Mouse (Mus musculus) G1E (cell line): ENCODE data around the gene Gli1. TPM values are rescaled to one million over a fixed set of nuclear protein-coding genes. Genes with fewer than 3 reads are reported as not detected.

Experiments
- ATAC-seq: 2 replicates; pipeline ENCODE4 v1.8.0; 2016; ENCODE audit warnings: mild to moderate bottlenecking; ENCODE audit not compliant: insufficient number of reproducible peaks, poor library complexity, low FRiP score, severe bottlenecking; ENCODE audit errors: extremely low read depth
- DNase-seq: peaks from one replicate; pipeline ENCODE4 v3.0.0; 2012; ENCODE audit warnings: low spot score
- H3K27me3 ChIP-seq: 2 replicates; pipeline ENCODE4 v1.6.1; 2012; ENCODE audit warnings: mild to moderate bottlenecking, low read length, inconsistent platforms; ENCODE audit not compliant: insufficient read depth
- H3K36me3 ChIP-seq: replicated peaks from 2 replicates; pipeline ENCODE3; 2012; ENCODE audit warnings: mild to moderate bottlenecking, inconsistent platforms
- H3K4me1 ChIP-seq: 2 replicates; pipeline ENCODE4 v1.6.1; 2012; ENCODE audit warnings: low read depth, low read length, inconsistent platforms, mixed read lengths; ENCODE audit not compliant: insufficient read depth
- H3K4me3 ChIP-seq: 2 replicates; pipeline ENCODE4 v1.5.1; 2012; ENCODE audit warnings: low read depth, mild to moderate bottlenecking, inconsistent platforms, low read length, moderate library complexity, mixed read lengths
- H3K9me3 ChIP-seq: replicated peaks from 2 replicates; pipeline ENCODE4 v1.6.1; 2012; ENCODE audit warnings: inconsistent platforms
- CTCF ChIP-seq: IDR thresholded peaks from 2 replicates; pipeline ENCODE4 v1.5.1; 2012; ENCODE audit warnings: low read depth, low read length, inconsistent platforms, mixed read lengths
- GATA1 ChIP-seq: IDR thresholded peaks from 2 replicates; pipeline ENCODE4 v1.6.1; 2012; ENCODE audit warnings: borderline replicate concordance, low read length, inconsistent platforms, mixed read lengths
- GATA2 ChIP-seq: IDR thresholded peaks from 2 replicates; pipeline ENCODE4 v1.6.1; 2012; ENCODE audit warnings: low read depth, low read length, inconsistent platforms, borderline replicate concordance
- POLR2AphosphoS5 ChIP-seq: IDR thresholded peaks from 2 replicates; pipeline ENCODE4 v1.6.1; 2012; ENCODE audit warnings: low read depth, low read length, inconsistent platforms; ENCODE audit not compliant: insufficient replicate concordance
- TAL1 ChIP-seq: conservative IDR thresholded peaks from 2 replicates; pipeline ENCODE4 v1.6.1; 2012; ENCODE audit warnings: low read depth, low read length, inconsistent platforms, mixed read lengths
- polyA plus RNA-seq: library from polyadenylated mRNA; stranded (reverse); fragments of >175 nt; gene quantifications from 2 replicates; pipeline ENCODE4 v1.2.3, GENCODE M21; 2012
- total RNA-seq, 2 experiments: library from RNA; stranded (forward) in 1 of 2; stranded (reverse) in 1 of 2; fragments of 200-1000 nt in 1 of 2; fragments of >200 nt in 1 of 2; fragmentation: Nextera tagmentation in 1 of 2; gene quantifications; 2 replicates each; pipeline ENCODE4 v1.2.3; 2014 to 2017

The Gli1 gene
- total and polyA plus RNA-seq, 3 experiments = 0.11 to 0.23 (median 0.18) TPM

GRCm38 (mm10) chr10:127281316-127281715 lies 60.5 kb downstream of the Gli1 start:
- Histone ChIP-seq H3K36me3 (peaks cover 100% of the 10 kb centered on the region), H3K4me3 (no peak overlapping the region), H3K4me1 (peaks cover 46% of the 10 kb centered on the region), H3K9me3 (peaks cover 2% of the 10 kb centered on the region; the same call in 1 of the 2 replicates), H3K27me3 (no peaks in the 10 kb centered on the region)
- no peak for DNase-seq
- no peak for ATAC-seq
- no peak for TF ChIP-seq GATA2
- no peak for TF ChIP-seq GATA1
- no peak for TF ChIP-seq CTCF
- TF ChIP-seq TAL1 = no peak
- TF ChIP-seq POLR2AphosphoS5 = no peak; the same call in 1 of the 2 replicates

Other genes starting within 250 kb of the Gli1 start
- gene Os9, start 220.8 kb downstream of the Gli1 start, total RNA-seq (2014; fragmentation: Nextera tagmentation) = 47.9 and 55.4 TPM in 2 replicates
- 95.7 and 99.7 TPM in 2 replicates for gene Os9, start 220.8 kb downstream of the Gli1 start, total RNA-seq (2017)
- 110 and 126 TPM in 2 replicates for gene Os9, start 220.8 kb downstream of the Gli1 start, polyA plus RNA-seq
- 173 and 188 TPM in 2 replicates for gene B4galnt1, start 176.7 kb downstream of the Gli1 start, total RNA-seq (2014; fragmentation: Nextera tagmentation)
- gene B4galnt1, start 176.7 kb downstream of the Gli1 start, total RNA-seq (2017) = 65.0 and 66.7 TPM in 2 replicates
- gene B4galnt1, start 176.7 kb downstream of the Gli1 start, polyA plus RNA-seq = 292 and 318 TPM in 2 replicates
- gene Slc26a10, start 161.3 kb downstream of the Gli1 start, total RNA-seq (2014; fragmentation: Nextera tagmentation) = 8.4 and 10.1 TPM in 2 replicates
- gene Slc26a10, start 161.3 kb downstream of the Gli1 start, total RNA-seq (2017) = 0.58 and 0.98 TPM in 2 replicates
- gene Slc26a10, start 161.3 kb downstream of the Gli1 start, polyA plus RNA-seq = 0.68 and 0.94 TPM in 2 replicates
- 49.0 and 70.1 TPM in 2 replicates for gene Arhgef25, start 151.9 kb downstream of the Gli1 start, total RNA-seq (2014; fragmentation: Nextera tagmentation)
- 43.0 and 51.4 TPM in 2 replicates for gene Arhgef25, start 151.9 kb downstream of the Gli1 start, total RNA-seq (2017)
- 98.4 and 120 TPM in 2 replicates for gene Arhgef25, start 151.9 kb downstream of the Gli1 start, polyA plus RNA-seq
- gene Dtx3, start 146.2 kb downstream of the Gli1 start, total RNA-seq (2014; fragmentation: Nextera tagmentation) = 318 and 360 TPM in 2 replicates
- 95.8 and 125 TPM in 2 replicates for gene Dtx3, start 146.2 kb downstream of the Gli1 start, total RNA-seq (2017)
- gene Dtx3, start 146.2 kb downstream of the Gli1 start, polyA plus RNA-seq = 213 and 260 TPM in 2 replicates
- gene Pip4k2c, start 130.4 kb downstream of the Gli1 start, total RNA-seq (2014; fragmentation: Nextera tagmentation) = 136 and 141 TPM in 2 replicates
- gene Pip4k2c, start 130.4 kb downstream of the Gli1 start, total RNA-seq (2017) = 126 and 133 TPM in 2 replicates
- 130 and 151 TPM in 2 replicates for gene Pip4k2c, start 130.4 kb downstream of the Gli1 start, polyA plus RNA-seq
- gene Kif5a, start 78.6 kb downstream of the Gli1 start, total RNA-seq (2014; fragmentation: Nextera tagmentation) = 0.10 TPM in 1 of 2 replicates, not detected in the other
- 0.11 and 0.17 TPM in 2 replicates for gene Kif5a, start 78.6 kb downstream of the Gli1 start, total RNA-seq (2017)
- 0.04 and 0.22 TPM in 2 replicates for gene Kif5a, start 78.6 kb downstream of the Gli1 start, polyA plus RNA-seq
- gene Dctn2, start 75.6 kb downstream of the Gli1 start, total RNA-seq (2014; fragmentation: Nextera tagmentation) = 135 TPM in 2 replicates
- 139 and 154 TPM in 2 replicates for gene Dctn2, start 75.6 kb downstream of the Gli1 start, total RNA-seq (2017)
- gene Dctn2, start 75.6 kb downstream of the Gli1 start, polyA plus RNA-seq = 161 and 175 TPM in 2 replicates
- gene Mbd6, start 53.0 kb downstream of the Gli1 start, total RNA-seq (2014; fragmentation: Nextera tagmentation) = 107 and 121 TPM in 2 replicates
- 4.1 and 6.6 TPM in 2 replicates for gene Mbd6, start 53.0 kb downstream of the Gli1 start, total RNA-seq (2017)
- 239 and 302 TPM in 2 replicates for gene Mbd6, start 53.0 kb downstream of the Gli1 start, polyA plus RNA-seq
- 97.3 and 102 TPM in 2 replicates for gene Mars, start 30.2 kb downstream of the Gli1 start, total RNA-seq (2014; fragmentation: Nextera tagmentation)
- 109 and 144 TPM in 2 replicates for gene Mars, start 30.2 kb downstream of the Gli1 start, total RNA-seq (2017)
- 104 and 108 TPM in 2 replicates for gene Mars, start 30.2 kb downstream of the Gli1 start, polyA plus RNA-seq
- gene Arhgap9, start 20.0 kb downstream of the Gli1 start, total RNA-seq (2014; fragmentation: Nextera tagmentation) = 43.3 and 43.7 TPM in 2 replicates
- 89.2 and 100 TPM in 2 replicates for gene Arhgap9, start 20.0 kb downstream of the Gli1 start, total RNA-seq (2017)
- 54.8 and 59.5 TPM in 2 replicates for gene Arhgap9, start 20.0 kb downstream of the Gli1 start, polyA plus RNA-seq
- not detected in 2 replicates for gene Inhbe, start 12.4 kb upstream of the Gli1 start, total RNA-seq (2014; fragmentation: Nextera tagmentation)
- 0.06 and 0.11 TPM in 2 replicates for gene Inhbe, start 12.4 kb upstream of the Gli1 start, total RNA-seq (2017)
- gene Inhbe, start 12.4 kb upstream of the Gli1 start, polyA plus RNA-seq = 0.01 TPM in 2 replicates
- not detected in 2 replicates for gene Inhbc, start 28.5 kb upstream of the Gli1 start, total RNA-seq (2014; fragmentation: Nextera tagmentation)
- gene Inhbc, start 28.5 kb upstream of the Gli1 start, total RNA-seq (2017) = 0.05 TPM in 1 of 2 replicates, not detected in the other
- gene Inhbc, start 28.5 kb upstream of the Gli1 start, polyA plus RNA-seq = not detected in 2 replicates
- gene R3hdm2, start 38.4 kb upstream of the Gli1 start, total RNA-seq (2014; fragmentation: Nextera tagmentation) = 95.6 and 123 TPM in 2 replicates
- 14.8 and 15.6 TPM in 2 replicates for gene R3hdm2, start 38.4 kb upstream of the Gli1 start, total RNA-seq (2017)
- gene R3hdm2, start 38.4 kb upstream of the Gli1 start, polyA plus RNA-seq = 97.4 and 119 TPM in 2 replicates
- 1.2 TPM in 1 of 2 replicates, not detected in the other for gene Stac3, start 159.7 kb upstream of the Gli1 start, total RNA-seq (2014; fragmentation: Nextera tagmentation)
- gene Stac3, start 159.7 kb upstream of the Gli1 start, total RNA-seq (2017) = 0.60 and 0.93 TPM in 2 replicates
- gene Stac3, start 159.7 kb upstream of the Gli1 start, polyA plus RNA-seq = 0.07 and 0.17 TPM in 2 replicates
- gene Ndufa4l2, start 173.0 kb upstream of the Gli1 start, total RNA-seq (2014; fragmentation: Nextera tagmentation) = 976 and 1,076 TPM in 2 replicates
- 238 and 262 TPM in 2 replicates for gene Ndufa4l2, start 173.0 kb upstream of the Gli1 start, total RNA-seq (2017)
- gene Ndufa4l2, start 173.0 kb upstream of the Gli1 start, polyA plus RNA-seq = 1,245 and 1,719 TPM in 2 replicates
- gene Shmt2, start 180.5 kb upstream of the Gli1 start, total RNA-seq (2014; fragmentation: Nextera tagmentation) = 338 and 343 TPM in 2 replicates
- 238 and 271 TPM in 2 replicates for gene Shmt2, start 180.5 kb upstream of the Gli1 start, total RNA-seq (2017)
- gene Shmt2, start 180.5 kb upstream of the Gli1 start, polyA plus RNA-seq = 622 and 702 TPM in 2 replicates
- gene Nxph4, start 192.6 kb upstream of the Gli1 start, total RNA-seq (2014; fragmentation: Nextera tagmentation) = not detected in 2 replicates
- 0.06 and 0.11 TPM in 2 replicates for gene Nxph4, start 192.6 kb upstream of the Gli1 start, total RNA-seq (2017)
- 0.22 and 0.40 TPM in 2 replicates for gene Nxph4, start 192.6 kb upstream of the Gli1 start, polyA plus RNA-seq